Mouse (Mus musculus) gastrocnemius, adult 2 months (tissue): ENCODE measurements around the gene Rfwd3. TPM values are rescaled to one million over a fixed set of nuclear protein-coding genes. Genes with fewer than 3 reads are reported as not detected.
"Not testable (repeated sequence)": the region's sequence is repeated elsewhere in the genome, so short reads cannot be mapped to it uniquely, and the experiment has no call there.

Experiments
- DNase-seq: peaks from one replicate; pipeline ENCODE4 v3.0.0; 2022
- H3K27ac ChIP-seq: fragments of 200-600 bp; 2 replicates; pipeline ENCODE4 v1.8.1; 2022; ENCODE audit warnings: mild to moderate bottlenecking
- H3K4me3 ChIP-seq: fragments of 200-600 bp; 2 replicates; pipeline ENCODE4 v1.8.1; 2022; ENCODE audit warnings: mild to moderate bottlenecking, moderate library complexity
- CTCF ChIP-seq: fragments of 200-600 bp; IDR thresholded peaks from 2 replicates; pipeline ENCODE4 v1.8.1; 2022; ENCODE audit warnings: antibody characterized with exemption, mild to moderate bottlenecking, moderate library complexity
- intact Hi-C: fragments of 180-260 bp; cut with DNase I; formaldehyde crosslinking; loops from one replicate; pipeline ENCODE4 v1.15.1; 2025
- total RNA-seq, 2 experiments: library from RNA; stranded (reverse); gene quantifications; 2 replicates each; pipeline ENCODE4 v1.2.3; 2021

Rfwd3 gene
- total RNA-seq, 2 experiments from 2014 or later, result 4.5 to 5.2 TPM

DNA sequence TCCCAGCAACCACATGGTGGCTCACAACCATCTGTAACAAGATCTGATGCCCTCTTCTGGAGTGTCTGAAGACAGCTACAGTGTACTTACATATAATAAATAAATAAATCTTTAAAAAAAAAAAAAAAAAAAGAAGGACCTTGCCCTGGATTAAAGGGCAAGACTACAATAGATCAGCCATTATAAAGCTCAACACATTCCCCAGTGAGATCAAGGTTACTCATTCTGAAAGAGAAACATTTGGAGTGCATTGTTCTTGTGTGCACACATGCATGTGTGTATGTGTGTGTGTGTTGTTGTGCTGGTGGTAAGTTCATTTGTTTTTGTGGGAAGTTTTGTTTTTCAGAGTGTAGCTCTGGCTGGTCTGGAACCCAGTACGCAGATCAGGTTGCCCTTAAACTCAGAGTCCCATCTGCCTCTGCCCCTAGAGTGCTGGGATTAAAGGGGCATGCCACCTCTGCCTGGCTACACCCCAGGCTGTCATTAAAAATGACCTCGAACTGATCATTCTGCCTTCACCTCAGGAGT is 35.3 kb downstream of the Rfwd3 start:
- no peak overlapping the region for H3K4me3 ChIP-seq
- no peak for TF ChIP-seq CTCF
- intact Hi-C loops, result no loop called here
- DNase-seq, result no peak
- H3K27ac ChIP-seq, result no peak overlapping the region

DNA sequence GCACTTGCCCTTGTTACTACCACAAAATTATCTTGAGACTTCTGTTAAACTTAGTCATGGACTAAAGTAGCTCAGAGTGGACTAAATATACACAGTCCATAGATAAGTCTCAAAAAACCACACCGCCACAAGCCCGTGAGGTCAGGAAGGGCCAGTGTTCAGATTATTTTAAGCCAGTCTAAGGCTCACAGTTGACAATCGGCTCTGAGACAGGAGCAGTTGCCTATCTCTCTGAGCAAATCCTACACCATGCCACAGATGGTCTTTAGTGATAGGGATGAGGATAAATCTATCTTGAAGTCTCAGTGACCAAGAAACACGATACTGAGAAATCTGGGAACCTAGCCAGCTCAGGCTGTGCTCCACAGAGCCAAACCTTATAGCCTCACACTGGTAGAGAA is 38.0 kb downstream of the Rfwd3 start:
- no peak for DNase-seq
- no peak for TF ChIP-seq CTCF
- intact Hi-C loops, result no loop called here
- Histone ChIP-seq H3K4me3 (no peak overlapping the region), H3K27ac (no peak overlapping the region)

DNA sequence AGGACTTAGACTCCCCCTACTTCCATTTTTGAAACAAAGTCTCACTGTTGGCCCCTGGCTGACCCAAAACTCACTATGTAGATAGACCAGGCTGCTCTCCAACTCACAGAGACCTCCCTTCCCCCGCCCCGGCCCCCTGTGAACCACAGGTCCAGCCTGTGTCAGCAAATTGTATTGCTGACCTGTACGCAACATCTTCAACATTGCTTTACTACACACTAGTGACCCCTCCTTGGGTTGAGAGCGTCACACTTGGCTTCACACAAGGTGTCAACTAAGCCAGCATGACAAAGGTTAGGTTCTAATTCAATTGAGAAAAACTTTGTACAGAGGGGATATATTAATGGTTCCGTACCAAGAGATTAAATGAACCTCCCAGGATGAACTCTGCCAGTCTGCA is 39.8 kb downstream of the Rfwd3 start:
- intact Hi-C loops, result no loop called here

DNA sequence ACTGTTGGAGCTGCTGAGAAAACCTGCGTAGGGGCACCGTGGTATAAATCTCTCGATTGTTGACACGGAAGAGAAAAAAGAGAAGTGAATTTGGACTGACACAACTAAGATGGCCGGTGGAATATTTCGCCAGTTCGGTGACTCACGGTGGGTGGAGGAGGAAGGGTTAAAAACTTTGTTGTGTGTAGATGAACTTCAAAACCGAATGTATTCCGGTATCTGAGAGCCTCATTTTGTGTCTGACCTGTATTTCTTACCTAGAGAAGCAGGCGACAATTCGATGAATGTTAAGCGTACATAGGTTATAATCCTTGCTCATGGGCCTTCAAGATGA is 40.6 kb downstream of the Rfwd3 start:
- no peak for TF ChIP-seq CTCF
- DNase-seq, result no peak
- Histone ChIP-seq H3K4me3 (peak overlapping the region; percentile 74), H3K27ac (peak overlapping the region; percentile 96)
- intact Hi-C loops, result loop anchor here (5.0 to 10.0 kb wide), 2 partner anchors 52 to 105 kb away; no protein-coding TSS in a partner anchor

More for the DNA sequence above, 39.8 kb downstream of the Rfwd3 start:
- TF ChIP-seq CTCF, result no peak
- DNase-seq, result no peak
- Histone ChIP-seq H3K27ac (no peak overlapping the region), H3K4me3 (no peak overlapping the region)

DNA sequence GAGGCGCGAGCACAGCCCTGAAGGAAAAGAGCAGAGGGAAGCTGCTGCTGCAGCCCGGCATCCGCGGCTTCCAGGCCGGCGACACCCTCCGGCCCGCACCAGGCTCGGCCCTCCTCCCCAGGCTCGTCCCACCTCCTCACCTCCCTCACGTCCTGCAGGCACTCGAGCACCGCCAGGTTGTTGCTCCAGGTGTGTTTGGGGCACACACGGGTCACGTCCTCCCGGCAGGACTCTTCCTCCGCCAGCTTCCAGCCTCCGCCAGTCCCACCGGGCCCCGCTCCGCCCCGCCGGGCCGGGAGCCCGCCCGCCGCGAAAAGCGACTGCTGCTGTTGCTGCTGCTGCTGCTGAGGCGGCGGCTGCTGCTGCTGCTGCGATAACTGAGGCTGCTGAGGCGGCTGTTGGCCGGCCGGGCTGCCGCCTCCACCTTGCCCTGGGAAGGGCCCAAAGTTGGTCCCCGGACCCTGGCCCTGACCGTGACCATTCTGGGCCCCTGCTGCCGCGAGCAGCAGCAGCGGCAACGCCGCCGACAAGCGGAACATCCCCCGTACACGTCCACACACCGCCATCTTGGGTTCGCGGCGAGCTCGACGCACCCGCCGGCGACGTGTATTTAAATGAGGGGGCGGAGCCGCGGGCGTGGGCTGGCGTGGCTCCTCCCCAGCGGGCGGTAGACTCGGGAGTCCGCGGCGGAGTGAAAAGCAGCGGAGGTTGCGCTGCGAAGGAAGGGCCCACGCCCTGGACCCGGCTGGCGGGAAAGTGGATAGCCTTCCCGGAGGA is 41.2 kb downstream of the Rfwd3 start, which contains the start of gene Glg1:
TSS of gene Glg1 (minus strand) at position 586 of the 777 bp plus-strand sequence.
- intact Hi-C loops, result loop anchor here (5.0 to 10.0 kb wide), 2 partner anchors 52 to 104 kb away; no protein-coding TSS in a partner anchor
- Histone ChIP-seq H3K4me3 (peak within 1 kb of the TSS; percentile 74), H3K27ac (peak within 1 kb of the TSS; percentile 96)
- DNase-seq, result peak; percentile 96
- no peak for TF ChIP-seq CTCF

DNA sequence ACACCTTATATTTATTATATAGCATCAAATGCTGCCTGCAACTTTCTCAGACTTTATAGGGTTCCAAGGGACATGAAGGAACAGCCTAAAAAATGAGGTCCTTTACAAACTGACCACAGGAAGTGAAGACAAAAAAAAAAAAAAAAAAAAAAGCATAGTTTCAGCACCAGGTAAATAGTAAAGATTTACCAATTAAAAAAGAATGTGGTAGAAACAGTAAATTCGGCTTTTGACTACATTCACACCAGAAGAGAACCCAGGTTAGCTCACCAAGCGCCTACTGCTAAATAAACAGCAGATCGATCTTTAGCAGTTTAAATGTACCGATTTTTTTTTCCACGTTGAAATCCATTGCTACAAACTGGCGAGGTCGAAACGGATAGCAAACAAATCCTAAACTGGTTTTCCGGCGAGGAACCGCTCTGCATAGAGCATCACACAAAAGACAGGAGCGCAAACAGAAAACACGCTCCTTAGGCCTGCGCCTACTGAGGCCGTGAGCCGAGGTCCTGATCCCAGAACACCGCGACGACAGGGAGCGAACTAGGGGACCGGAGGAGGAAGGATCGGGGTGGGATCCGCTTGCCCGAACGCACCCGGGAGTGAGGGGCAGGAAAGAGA is 41.9 kb downstream of the Rfwd3 start:
- peak overlapping the region; percentile 96 for H3K27ac ChIP-seq
- H3K4me3 ChIP-seq, result peak overlapping the region; percentile 74
- TF ChIP-seq CTCF, result no peak
- DNase-seq, result no peak
- intact Hi-C loops, result loop anchor here (5.0 to 10.0 kb wide), 2 partner anchors 51 to 103 kb away; no protein-coding TSS in a partner anchor

DNA sequence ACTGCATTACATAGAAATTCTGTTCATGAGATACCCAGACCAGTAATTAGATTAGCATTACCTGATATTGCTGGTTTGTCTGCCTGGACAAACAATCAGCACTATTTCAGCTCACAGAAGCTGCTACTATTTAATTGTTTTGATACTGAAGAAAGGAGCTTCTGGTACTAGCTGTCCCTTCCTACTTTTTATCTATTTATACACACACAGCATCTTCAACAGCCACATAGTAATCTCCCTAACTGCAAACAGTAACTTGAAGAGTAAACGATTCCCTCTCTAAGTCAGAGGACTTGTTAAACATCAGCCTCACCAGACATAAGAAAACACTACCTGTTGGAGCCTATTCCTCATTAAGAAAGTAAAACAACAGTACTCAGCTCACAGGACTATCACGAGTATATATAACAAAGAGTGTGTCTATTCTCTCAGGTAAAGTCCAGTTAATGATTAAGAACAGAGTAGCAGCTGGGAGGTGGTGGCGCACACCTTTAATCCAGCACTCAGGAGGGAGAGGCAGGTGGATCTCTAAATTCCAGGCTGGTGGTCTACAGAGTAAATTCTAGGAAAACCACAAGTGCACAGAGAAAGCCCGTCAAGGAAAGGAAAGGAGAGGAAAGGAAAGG is 47.4 kb downstream of the Rfwd3 start:
- intact Hi-C loops, result loop anchor here (10.0 kb wide), 1 partner anchor 98 kb away; no protein-coding TSS in a partner anchor
- no peak for DNase-seq
- no peak overlapping the region for H3K27ac ChIP-seq
- no peak for TF ChIP-seq CTCF
- no peak overlapping the region for H3K4me3 ChIP-seq

DNA sequence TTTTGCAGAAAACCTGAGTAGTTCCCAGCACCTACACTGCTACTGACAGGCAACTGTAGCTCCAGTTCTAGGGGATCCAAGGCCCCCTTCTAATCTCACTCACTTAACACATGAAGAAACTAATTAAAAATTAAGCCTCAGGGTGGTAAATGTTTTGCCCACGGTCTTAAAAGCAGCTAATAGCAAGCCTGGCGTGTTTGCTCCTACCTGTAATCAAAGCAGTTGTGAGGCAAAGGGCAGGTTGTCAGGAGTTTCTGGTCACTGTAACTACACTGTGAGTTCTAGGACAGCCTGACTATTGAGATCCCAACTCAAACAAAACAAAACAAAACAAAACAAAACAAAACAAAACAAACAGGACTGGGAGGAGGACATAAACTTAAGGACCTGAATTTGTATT is 49.9 kb downstream of the Rfwd3 start:
- no peak overlapping the region for H3K27ac ChIP-seq
- no peak for TF ChIP-seq CTCF
- H3K4me3 ChIP-seq, result no peak overlapping the region
- intact Hi-C loops, result loop anchor here (10.0 kb wide), 1 partner anchor 95 kb away; no protein-coding TSS in a partner anchor
- no peak for DNase-seq

DNA sequence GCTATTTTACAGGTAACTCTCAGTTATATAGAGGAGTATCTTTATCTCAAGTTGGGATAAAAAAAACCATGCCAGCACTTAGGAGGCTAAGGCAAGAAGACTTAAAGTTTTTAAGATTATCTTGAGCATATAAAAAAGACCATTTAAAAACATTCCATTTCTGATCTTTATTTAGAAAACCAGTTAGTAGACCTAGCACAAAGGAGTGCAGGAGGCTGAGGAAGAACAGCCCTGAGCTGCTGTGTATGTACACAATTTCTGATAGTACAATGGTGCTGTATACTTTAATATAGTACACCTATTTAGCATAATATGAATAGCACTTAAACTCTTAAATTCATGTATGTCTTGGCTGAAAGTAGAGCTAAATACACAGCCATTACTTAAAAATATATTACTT is 51.9 kb downstream of the Rfwd3 start:
- Histone ChIP-seq H3K4me3 (no peak overlapping the region), H3K27ac (no peak overlapping the region)
- no peak for TF ChIP-seq CTCF
- DNase-seq, result no peak
- intact Hi-C loops, result no loop called here

DNA sequence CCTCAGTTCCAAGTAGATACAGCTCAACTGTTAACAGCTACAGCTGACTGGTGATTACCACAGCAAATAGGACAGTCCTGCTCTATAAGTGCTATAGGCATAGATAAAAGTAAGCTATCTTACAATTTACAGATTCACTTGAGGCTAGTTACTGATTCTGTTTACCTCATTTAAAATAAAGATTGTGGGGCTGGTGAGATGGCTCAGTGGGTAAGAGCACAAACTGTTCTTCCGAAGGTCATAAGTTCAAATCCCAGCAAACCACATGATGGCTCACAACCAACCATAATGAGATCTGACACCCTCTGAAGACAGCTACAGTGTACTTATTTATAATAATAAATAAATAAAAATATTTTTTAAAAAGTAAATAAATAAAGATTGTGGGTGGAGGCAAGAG is 53.2 kb downstream of the Rfwd3 start:
- H3K27ac ChIP-seq, DNase-seq, H3K4me3 ChIP-seq, intact Hi-C loops: not testable (repeated sequence)

DNA sequence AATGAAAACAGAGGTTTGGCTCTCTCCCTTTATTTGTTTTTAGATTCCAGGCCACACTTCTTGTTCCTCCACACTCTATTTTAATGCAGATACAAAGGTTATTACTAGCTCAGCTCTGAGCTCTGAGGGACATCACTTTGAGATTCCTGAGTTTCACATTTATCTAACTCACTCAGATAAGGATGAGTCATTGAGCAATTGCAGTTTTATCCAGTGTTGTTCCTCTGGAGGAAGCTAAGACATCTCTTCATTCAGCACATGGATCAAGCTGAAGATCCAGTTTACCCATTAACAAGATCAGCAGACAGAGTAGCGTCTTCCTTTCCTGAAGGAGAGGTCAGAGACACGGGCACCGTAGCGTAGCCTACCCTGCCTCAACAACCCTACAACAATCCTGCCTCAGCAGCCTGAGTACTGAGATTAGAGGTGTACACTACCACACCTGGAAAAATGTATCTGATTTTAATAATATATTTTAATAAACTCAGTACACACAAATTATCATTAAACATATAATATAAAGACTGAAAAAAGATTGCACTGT is 53.7 kb downstream of the Rfwd3 start:
- intact Hi-C loops, result no loop called here
- H3K4me3 ChIP-seq, result no peak overlapping the region
- no peak overlapping the region for H3K27ac ChIP-seq
- no peak for DNase-seq
- no peak for TF ChIP-seq CTCF

DNA sequence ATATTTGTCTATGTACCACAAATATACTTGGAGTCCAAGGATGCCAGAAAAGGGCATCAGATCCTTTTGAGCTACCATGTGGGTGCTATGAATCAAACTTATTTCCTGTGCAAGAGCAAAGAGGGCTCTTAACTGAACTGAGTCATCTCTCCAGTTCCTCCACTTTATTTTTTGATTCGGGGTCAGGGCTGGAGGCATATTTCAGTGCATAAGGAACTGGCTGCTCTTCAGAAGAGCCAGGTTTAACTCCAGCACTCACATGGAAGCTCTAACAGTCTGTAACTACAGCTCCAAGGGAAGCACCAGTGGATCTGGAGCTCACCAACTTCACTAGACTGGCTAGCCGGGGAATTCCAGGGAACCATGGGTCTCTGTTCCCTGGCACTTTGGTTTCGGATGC is 62.7 kb downstream of the Rfwd3 start:
- Histone ChIP-seq H3K4me3 (no peak overlapping the region), H3K27ac (peak overlapping the region; percentile 6; the same call in 1 of the 2 replicates)
- TF ChIP-seq CTCF, result no peak
- no peak for DNase-seq
- intact Hi-C loops, result no loop called here
